9 mouse cellular contexts compared by ENCODE assay signal in genomic region chr8:88579246-88579645, GRCm38 (mm10). TPM values are rescaled to one million over a fixed set of nuclear protein-coding genes. Genes with fewer than 3 reads are reported as not detected.
DNase-seq lines count a peak whose midpoint lies in the region; ATAC-seq lines count a peak whose summit lies in the region.
"Had no signal": no experiment of that assay in that cellular context is flagged by ENCODE, and none has a peak within 500 bp of the region (broad histone marks: within the 10 kb centered on the region; RNA-seq: fewer than 3 reads in every experiment).

No protein-coding gene starts in this region.

- no peak overlapping the region for H3K4me2 ChIP-seq in hindbrain, embryonic 15.5 days
- no peak overlapping the region for H3K4me2 ChIP-seq in hindbrain, embryonic 16.5 days (ENCODE audit: low read length)

- no peaks in the 10 kb centered on the region for H3K9me3 ChIP-seq in hindbrain, embryonic 15.5 days
- no peaks in the 10 kb centered on the region for H3K9me3 ChIP-seq in hindbrain, embryonic 10.5 days
- no peaks in the 10 kb centered on the region for H3K9me3 ChIP-seq in embryonic facial prominence, embryonic 10.5 days
- no peaks in the 10 kb centered on the region for H3K9me3 ChIP-seq in hindbrain, embryonic 16.5 days (ENCODE audit: control insufficient read depth, low read length)

- no peak overlapping the region for H3K4me3 ChIP-seq in hindbrain, embryonic 15.5 days
- H3K4me3 ChIP-seq in hindbrain, embryonic 10.5 days: no peak overlapping the region
- H3K4me3 ChIP-seq in embryonic facial prominence, embryonic 10.5 days: no peak overlapping the region
- H3K4me3 ChIP-seq in hindbrain, embryonic 16.5 days (ENCODE audit: low read length): no peak overlapping the region
- H3K4me3 ChIP-seq: erythroblast, embryonic 14.5 days had no signal

- peak overlapping the region; percentile 42; the same call in 1 of the 2 replicates for H3K27ac ChIP-seq in hindbrain, embryonic 15.5 days (replicated peaks)
- H3K27ac ChIP-seq in hindbrain, embryonic 10.5 days: no peak overlapping the region
- peak overlapping the region; percentile 7 for H3K27ac ChIP-seq in embryonic facial prominence, embryonic 10.5 days (replicated peaks)
- H3K27ac ChIP-seq in hindbrain, embryonic 16.5 days (ENCODE audit: low read depth, low read length): peak overlapping the region; percentile 54; the same call in 1 of the 2 replicates
- H3K27ac ChIP-seq: liver, embryonic 14.5 days had no signal

- ATAC-seq in hindbrain, embryonic 15.5 days (ENCODE audit: low FRiP score, low read depth): no peak
- ATAC-seq in hindbrain, embryonic 16.5 days: no peak

- no peak for DNase-seq in hindbrain, embryonic 10.5 days (ENCODE audit: low spot score)
- no peak for DNase-seq in embryonic facial prominence, embryonic 10.5 days (ENCODE audit: low spot score)
- peak; percentile 51 to 72 for DNase-seq in kidney, postnatal 36 days
- DNase-seq in cerebellum, adult 11 months: no peak
- no peak for DNase-seq in right cerebral cortex, postnatal 25 days

- peaks cover 59% of the 10 kb centered on the region for H3K4me1 ChIP-seq in hindbrain, embryonic 15.5 days (replicated peaks)
- peaks cover 42% of the 10 kb centered on the region for H3K4me1 ChIP-seq in hindbrain, embryonic 10.5 days (replicated peaks)
- peaks cover 43% of the 10 kb centered on the region for H3K4me1 ChIP-seq in embryonic facial prominence, embryonic 10.5 days
- H3K4me1 ChIP-seq in hindbrain, embryonic 16.5 days (ENCODE audit: control insufficient read depth, insufficient read depth, low read depth, low read length): peaks cover 37% of the 10 kb centered on the region

- H3K27me3 ChIP-seq in hindbrain, embryonic 15.5 days: no peaks in the 10 kb centered on the region
- no peaks in the 10 kb centered on the region for H3K27me3 ChIP-seq in hindbrain, embryonic 10.5 days (ENCODE audit: insufficient read depth, poor library complexity, severe bottlenecking)
- no peaks in the 10 kb centered on the region; the same call in 1 of the 2 replicates for H3K27me3 ChIP-seq in embryonic facial prominence, embryonic 10.5 days (replicated peaks; ENCODE audit: low read depth, poor library complexity, severe bottlenecking)
- H3K27me3 ChIP-seq in hindbrain, embryonic 16.5 days (replicated peaks; ENCODE audit: control insufficient read depth, insufficient read depth, low read length): no peaks in the 10 kb centered on the region

- no peak overlapping the region for H3K9ac ChIP-seq in hindbrain, embryonic 15.5 days
- H3K9ac ChIP-seq in hindbrain, embryonic 16.5 days (ENCODE audit: low read depth, low read length): no peak overlapping the region
- H3K9ac ChIP-seq: liver, embryonic 14.5 days had no signal

- H3K36me3 ChIP-seq in hindbrain, embryonic 15.5 days: no peaks in the 10 kb centered on the region
- H3K36me3 ChIP-seq in hindbrain, embryonic 10.5 days: peaks cover 94% of the 10 kb centered on the region
- peaks cover 63% of the 10 kb centered on the region for H3K36me3 ChIP-seq in embryonic facial prominence, embryonic 10.5 days (replicated peaks)
- no peaks in the 10 kb centered on the region for H3K36me3 ChIP-seq in hindbrain, embryonic 16.5 days (ENCODE audit: control insufficient read depth, insufficient read depth, low read length)

- 42% methylated on average over 7 of the region's 7 CpGs for WGBS in hindbrain, embryonic 15.5 days
- 51% methylated on average over 7 of the region's 7 CpGs for WGBS in hindbrain, embryonic 10.5 days
- WGBS in embryonic facial prominence, embryonic 10.5 days: 53% methylated on average over 7 of the region's 7 CpGs
- 46% methylated on average over 7 of the region's 7 CpGs for WGBS in hindbrain, embryonic 16.5 days

RNA-seq across cellular contexts. Expression of gene Snx20, which starts 56.7 kb away (rescaled TPM):
- 1.6 TPM in 2 replicates for polyA plus RNA-seq in hindbrain, embryonic 15.5 days (2015; fragmentation: Nextera tagmentation; extraction: Ambion mirVana)
- 1.1 and 1.3 TPM in 2 replicates for polyA plus RNA-seq in hindbrain, embryonic 10.5 days (2016; fragmentation: Nextera tagmentation; extraction: Ambion mirVana)
- 0.65 and 0.73 TPM in 2 replicates for polyA plus RNA-seq in embryonic facial prominence, embryonic 10.5 days (2016; fragmentation: Nextera tagmentation; extraction: Ambion mirVana)
- 1.1 TPM in 2 replicates for polyA plus RNA-seq in hindbrain, embryonic 16.5 days (2015; fragmentation: Nextera tagmentation; extraction: Ambion mirVana)

RNA-seq across cellular contexts. Expression of gene Nkd1, which starts 58.1 kb away (rescaled TPM):
- 55.5 and 67.4 TPM in 2 replicates for polyA plus RNA-seq in hindbrain, embryonic 15.5 days (2015; fragmentation: Nextera tagmentation; extraction: Ambion mirVana)
- polyA plus RNA-seq in hindbrain, embryonic 10.5 days (2016; fragmentation: Nextera tagmentation; extraction: Ambion mirVana): 124 and 125 TPM in 2 replicates
- polyA plus RNA-seq in embryonic facial prominence, embryonic 10.5 days (2016; fragmentation: Nextera tagmentation; extraction: Ambion mirVana): 43.5 and 49.7 TPM in 2 replicates
- polyA plus RNA-seq in hindbrain, embryonic 16.5 days (2015; fragmentation: Nextera tagmentation; extraction: Ambion mirVana): 45.8 and 63.0 TPM in 2 replicates
- polyA plus RNA-seq: erythroblast, embryonic 14.5 days had no signal

Comparison
In these comparisons a context has a peak if more than half of its experiments do, and no peak if none do; other contexts are left out.
1. DNase-seq: peak in kidney, postnatal 36 days (2 of 2); none in hindbrain, embryonic 10.5 days (single experiment), embryonic facial prominence, embryonic 10.5 days (single experiment), cerebellum, adult 11 months (single experiment) and right cerebral cortex, postnatal 25 days (single experiment).